Mouse (Mus musculus) ES-E14 (cell line): ENCODE data around the gene Slc25a3.

Source experiments
- CHD2 ChIP-seq: IDR thresholded peaks from 2 replicates; pipeline ENCODE4 v1.6.1; 2014; ENCODE audit warnings: mild to moderate bottlenecking, low read depth, low read length, inconsistent platforms
- HCFC1 ChIP-seq: IDR thresholded peaks from 2 replicates; pipeline ENCODE4 v1.6.1; 2012; ENCODE audit warnings: low read length, inconsistent platforms, borderline replicate concordance; ENCODE audit not compliant: insufficient read depth
- MAFK ChIP-seq: IDR thresholded peaks from 2 replicates; pipeline ENCODE4 v1.6.1; 2014; ENCODE audit warnings: mild to moderate bottlenecking, low read depth, low read length, inconsistent platforms; ENCODE audit not compliant: insufficient read depth
- ZC3H11A ChIP-seq: IDR thresholded peaks from 2 replicates; pipeline ENCODE4 v1.6.1; 2012; ENCODE audit warnings: low read depth, mild to moderate bottlenecking, inconsistent platforms, low read length, borderline replicate concordance
- ZNF384 ChIP-seq: IDR thresholded peaks from 2 replicates; pipeline ENCODE4 v1.6.1; 2012; ENCODE audit warnings: low read depth, low read length, inconsistent platforms

DNA sequence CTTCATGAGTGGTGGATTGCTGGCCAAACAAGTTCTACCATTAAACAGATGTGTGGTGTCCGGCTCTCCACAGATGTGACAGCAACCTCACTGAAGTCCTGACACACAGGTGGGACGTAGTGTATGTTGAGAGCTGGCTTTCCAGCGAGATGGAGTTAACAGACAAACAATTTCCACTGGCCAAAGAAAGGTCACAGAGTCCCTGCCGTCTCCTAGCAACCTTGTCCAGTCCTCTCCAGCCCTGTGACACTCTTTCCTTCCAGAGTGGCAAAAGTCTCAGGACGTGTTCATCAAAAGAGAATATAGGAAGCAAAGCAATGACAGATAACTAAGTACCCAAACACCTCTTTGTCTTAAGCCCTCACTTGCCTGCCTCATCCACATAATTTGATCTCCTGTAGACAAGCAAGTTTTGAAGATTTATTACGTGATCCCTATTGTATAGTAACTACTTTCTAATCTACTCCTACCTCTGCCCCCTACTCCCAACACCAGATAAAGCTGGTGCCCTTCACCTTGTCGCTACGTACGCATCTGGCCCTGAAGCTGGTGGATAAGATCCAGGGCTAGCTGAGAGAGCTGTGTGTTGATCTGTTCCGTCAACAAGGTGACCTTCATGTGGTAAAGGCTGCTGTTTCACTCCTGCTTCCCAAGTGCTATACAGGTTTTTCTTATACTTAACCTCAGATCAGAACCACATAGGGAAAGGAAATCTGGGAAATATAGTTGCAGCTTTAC, 2.9 kb upstream of the Slc25a3 start:
- TF ChIP-seq ZC3H11A, result no peak
- TF ChIP-seq MAFK, result no peak
- no peak for TF ChIP-seq HCFC1
- no peak for TF ChIP-seq CHD2
- TF ChIP-seq ZNF384, result no peak
